Mouse (Mus musculus): ENCODE measurements around the gene Dnajc4.

Dnajc4 gene

DNA sequence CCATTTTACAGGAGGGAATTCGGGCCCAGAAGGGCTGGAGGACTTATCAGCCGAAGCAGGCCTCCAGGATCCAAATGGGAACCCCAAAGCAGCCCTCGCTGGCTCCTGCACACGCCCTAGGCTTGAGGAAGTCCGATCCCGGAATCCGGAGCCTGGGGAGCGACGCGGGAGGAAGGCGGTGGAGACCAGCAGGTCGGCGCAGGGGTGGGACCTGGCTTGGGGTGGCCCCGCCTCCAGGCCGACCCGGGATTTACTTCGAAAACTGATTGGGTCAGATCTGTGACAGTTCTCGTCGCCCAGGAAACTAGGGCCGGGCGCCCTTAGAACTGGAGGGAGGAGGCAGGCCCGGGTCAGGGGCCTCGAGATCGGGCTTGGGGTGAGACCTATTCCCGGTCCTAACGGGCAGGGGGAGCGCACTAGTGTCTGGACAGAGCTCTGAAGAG is 50.1 kb downstream of the Dnajc4 start, which contains the start of gene Gpr137:
Gene Gpr137 (minus strand): TSS at position 232 of the 443 bp plus-strand sequence.
- peak; percentile 80 for DNase-seq

- peak; percentile 98 for DNase-seq
Observed at GRCm38 (mm10) chr19:6941372-6942248, 50.8 kb downstream of the Dnajc4 start, which contains the start of gene Bad. Gene Bad (plus strand): TSS chr19:6941861.

DNA sequence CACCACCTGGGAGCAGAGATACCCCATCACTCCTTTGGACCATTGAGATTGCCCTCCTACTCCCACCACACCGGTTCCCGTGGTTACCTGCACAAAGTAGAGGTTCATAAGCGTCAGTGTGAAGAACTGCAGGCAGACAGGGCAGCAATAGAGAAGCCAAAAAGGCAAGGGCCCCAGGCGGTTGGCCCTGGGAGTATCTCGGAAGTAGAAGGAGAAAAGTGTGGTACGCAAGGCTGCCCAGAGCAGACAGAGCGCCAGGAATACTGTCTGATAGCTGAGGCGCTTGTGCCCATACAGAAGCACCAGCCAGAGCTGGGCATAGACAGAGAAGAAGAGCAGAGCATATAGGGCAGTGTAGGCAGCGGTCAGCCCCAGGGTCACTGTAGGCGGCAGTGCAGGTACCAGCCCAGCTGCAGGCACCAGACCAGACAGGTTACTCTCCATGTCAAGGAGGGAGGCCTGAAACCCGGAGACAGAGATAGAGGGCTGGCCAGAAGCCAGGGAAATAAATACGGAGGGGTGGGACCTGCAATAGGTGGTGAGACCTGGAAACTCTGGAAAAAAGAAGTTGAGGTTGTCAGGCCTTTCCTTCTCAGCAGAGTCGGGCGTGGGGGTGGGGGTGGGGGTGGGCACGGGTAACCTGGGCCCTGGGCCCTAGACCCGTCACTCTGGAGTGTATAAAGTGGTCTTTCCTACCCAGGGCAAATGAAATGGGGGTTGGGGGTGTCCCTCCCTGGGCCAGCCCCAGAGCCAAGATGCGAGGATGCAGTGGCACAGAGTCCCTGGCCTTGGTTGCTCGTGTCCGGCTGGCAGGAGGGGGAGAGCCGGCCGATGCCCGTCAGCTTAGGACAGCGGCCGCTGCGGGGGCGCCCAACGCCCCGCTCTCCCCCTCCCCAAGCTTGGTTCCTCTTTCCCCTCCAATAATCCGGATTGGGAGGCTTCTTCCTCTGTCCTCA is 51.7 kb downstream of the Dnajc4 start:
- no peak for DNase-seq

DNA sequence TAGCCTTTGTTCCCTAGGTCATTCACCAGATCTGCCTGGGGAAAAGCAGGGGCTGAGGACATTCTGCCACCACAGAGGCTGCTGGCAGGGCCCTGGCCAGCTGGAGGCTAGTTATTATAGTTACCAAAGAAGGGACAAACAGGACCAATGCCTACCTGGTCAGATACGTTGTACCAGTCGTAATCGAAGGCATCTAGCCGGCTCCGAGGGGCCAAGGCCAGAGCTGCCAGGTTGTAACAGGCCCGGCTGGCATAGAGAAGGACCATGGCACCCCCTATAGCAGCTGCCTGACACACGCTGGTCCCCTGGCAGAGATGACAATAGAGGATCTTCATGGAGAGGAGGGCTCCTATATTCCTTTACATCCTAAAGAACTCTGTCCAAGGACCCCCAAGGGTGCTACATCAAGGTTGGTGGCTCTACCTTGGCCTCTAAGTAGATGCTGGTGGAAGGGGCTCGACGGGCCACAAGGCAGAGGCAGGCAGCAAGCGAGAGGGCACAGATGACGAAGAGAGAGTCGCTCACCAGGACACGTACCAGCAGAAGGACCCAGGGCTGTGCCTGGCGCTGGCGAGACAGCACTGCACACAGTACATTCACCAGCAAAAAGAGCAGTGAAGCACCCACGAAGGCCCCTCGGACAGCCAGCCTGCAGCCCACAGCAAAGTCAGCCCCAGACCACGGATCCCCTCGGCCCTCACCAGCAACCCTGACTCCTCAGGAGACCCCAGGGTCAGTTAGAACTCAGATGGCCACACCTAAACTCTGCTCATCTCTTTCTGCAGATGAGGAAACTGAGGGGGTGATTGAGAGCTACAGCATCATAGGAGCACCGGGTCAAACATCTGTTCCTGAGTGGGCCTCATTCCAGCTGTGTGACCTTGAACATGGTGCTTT is 53.0 kb downstream of the Dnajc4 start:
- DNase-seq, result no peak
